Mouse (Mus musculus) kidney, adult 2 months (tissue): Measurements from ENCODE around the gene Hmcn2.

Experiments
- CTCF ChIP-seq: fragments of 200-500 bp; conservative IDR thresholded peaks from 2 replicates; pipeline ENCODE4 v1.5.1; 2011; ENCODE audit warnings: low read depth, mild to moderate bottlenecking, control low read depth, low read length, moderate library complexity, mixed read lengths; ENCODE audit not compliant: insufficient read depth, insufficient read length
- POLR2A ChIP-seq: fragments of 200-500 bp; IDR thresholded peaks from one replicate; pipeline ENCODE4 v1.6.1; 2011; ENCODE audit warnings: low read depth, low read length, control low read depth

- TF ChIP-seq CTCF (no peak), POLR2A (no peak)
These were observed 131.8 kb downstream of the Hmcn2 start for GRCm38 (mm10) chr2:31446036-31446435.
